Mouse (Mus musculus): Measurements from ENCODE around the gene Trim26. TPM values are rescaled to one million over a fixed set of nuclear protein-coding genes. Genes with fewer than 3 reads are reported as not detected.

Gene Trim26
- total RNA-seq, 1 experiment, result 24.6 TPM

DNA sequence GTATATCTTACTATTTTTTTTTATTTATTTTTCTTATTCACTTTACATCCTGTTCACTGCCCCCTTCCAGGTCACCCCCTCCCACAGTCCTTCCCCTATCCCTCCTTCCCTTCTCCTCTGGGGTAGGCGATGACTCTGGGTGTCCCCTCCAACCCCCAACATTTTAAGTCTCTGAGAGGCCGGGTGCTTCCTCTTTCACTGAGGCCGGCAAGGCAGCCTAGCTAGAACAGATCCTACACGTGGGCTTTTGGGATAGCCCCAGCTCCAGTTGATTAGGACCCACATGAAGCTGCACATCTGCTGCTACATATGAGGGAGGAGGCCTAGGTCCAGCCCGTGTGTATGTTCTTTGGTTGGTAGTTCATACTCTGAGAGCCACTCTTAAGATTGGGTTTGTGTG is 2.1 kb downstream of the Trim26 start:
- Histone ChIP-seq H3K9me3 (ENCODE audit: control insufficient read depth, insufficient read depth, low read depth, low read length) (no peaks in the 10 kb centered on the region), H3K4me3 (ENCODE audit: insufficient read depth in 1 of 2, low read depth in 1 of 2, low read length in 2 of 2, poor library complexity in 1 of 2, severe bottlenecking in 1 of 2) (no peak overlapping the region), H3K27ac (ENCODE audit: insufficient read depth, low read depth, low read length, poor library complexity, severe bottlenecking) (no peak overlapping the region), H3K4me1 (ENCODE audit: control insufficient read depth in 2 of 2, insufficient read depth in 2 of 2, low read length in 2 of 2, poor library complexity in 1 of 2) (peaks cover 13 to 29% of the 10 kb centered on the region in 2 experiments), H3K36me3 (ENCODE audit: control insufficient read depth, insufficient read depth, low read length, poor library complexity, severe bottlenecking) (no peaks in the 10 kb centered on the region; the same call in 1 of the 2 replicates), H3K9ac (ENCODE audit: insufficient read depth, low read depth, low read length, poor library complexity, severe bottlenecking) (no peak overlapping the region)
- no peak for TF ChIP-seq HCFC1 (IDR thresholded peaks at IDR 0.05; ENCODE audit: borderline replicate concordance, insufficient read depth, low read length)
- no peak for TF ChIP-seq CHD2 (IDR thresholded peaks at IDR 0.05; ENCODE audit: low read depth, low read length)
- TF ChIP-seq MAFK (IDR thresholded peaks at IDR 0.05; ENCODE audit: insufficient read depth, low read depth, low read length), result no peak
- TF ChIP-seq ZNF384 (IDR thresholded peaks at IDR 0.05; ENCODE audit: low read depth, low read length), result no peak
- TF ChIP-seq ZC3H11A (IDR thresholded peaks at IDR 0.05; ENCODE audit: borderline replicate concordance, low read depth, low read length), result no peak
- DNase-seq (ENCODE audit: low read depth, low spot score), result no peak
- in situ Hi-C loops (cut with MboI; ENCODE audit: low sequenced_read_pairs in 2 of 2, unreplicated experiment in 2 of 2), result no loop called here

DNA sequence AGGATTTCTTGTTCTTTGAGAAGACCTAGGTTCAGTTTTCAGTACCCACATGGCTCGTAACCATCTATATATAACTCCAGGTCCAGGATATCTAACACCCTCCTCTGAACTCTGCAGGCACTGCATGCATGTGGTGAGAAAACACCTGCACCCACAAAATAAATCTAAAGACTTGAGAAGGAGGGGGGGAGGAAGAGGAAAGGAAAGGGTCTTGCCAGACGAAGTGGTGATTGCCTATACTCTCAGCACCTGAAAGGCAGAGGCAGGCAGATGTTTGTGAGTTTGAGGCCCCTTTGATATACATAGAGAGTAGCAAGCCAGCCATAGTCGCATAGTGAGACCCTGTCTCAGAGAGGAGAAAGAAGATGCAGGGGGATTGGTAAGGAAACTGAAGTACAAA is 3.0 kb downstream of the Trim26 start:
- Histone ChIP-seq H3K4me3 (ENCODE audit: insufficient read depth in 1 of 2, low read depth in 1 of 2, low read length in 2 of 2, poor library complexity in 1 of 2, severe bottlenecking in 1 of 2) (no peak overlapping the region), H3K9me3 (ENCODE audit: control insufficient read depth, insufficient read depth, low read depth, low read length) (no peaks in the 10 kb centered on the region), H3K4me1 (ENCODE audit: control insufficient read depth in 2 of 2, insufficient read depth in 2 of 2, low read length in 2 of 2, poor library complexity in 1 of 2) (peaks cover 14 to 31% of the 10 kb centered on the region in 2 experiments), H3K9ac (ENCODE audit: insufficient read depth, low read depth, low read length, poor library complexity, severe bottlenecking) (no peak overlapping the region), H3K36me3 (ENCODE audit: control insufficient read depth, insufficient read depth, low read length, poor library complexity, severe bottlenecking) (no peaks in the 10 kb centered on the region; the same call in 1 of the 2 replicates), H3K27ac (ENCODE audit: insufficient read depth, low read depth, low read length, poor library complexity, severe bottlenecking) (no peak overlapping the region)
- TF ChIP-seq CHD2 (IDR thresholded peaks at IDR 0.05; ENCODE audit: low read depth, low read length), result no peak
- no peak for TF ChIP-seq ZC3H11A (IDR thresholded peaks at IDR 0.05; ENCODE audit: borderline replicate concordance, low read depth, low read length)
- TF ChIP-seq MAFK (IDR thresholded peaks at IDR 0.05; ENCODE audit: insufficient read depth, low read depth, low read length), result no peak
- TF ChIP-seq HCFC1 (IDR thresholded peaks at IDR 0.05; ENCODE audit: borderline replicate concordance, insufficient read depth, low read length), result no peak
- no peak for TF ChIP-seq ZNF384 (IDR thresholded peaks at IDR 0.05; ENCODE audit: low read depth, low read length)
- in situ Hi-C loops (cut with MboI; ENCODE audit: low sequenced_read_pairs in 2 of 2, unreplicated experiment in 2 of 2), result no loop called here
- DNase-seq (ENCODE audit: low read depth, low spot score), result no peak

DNA sequence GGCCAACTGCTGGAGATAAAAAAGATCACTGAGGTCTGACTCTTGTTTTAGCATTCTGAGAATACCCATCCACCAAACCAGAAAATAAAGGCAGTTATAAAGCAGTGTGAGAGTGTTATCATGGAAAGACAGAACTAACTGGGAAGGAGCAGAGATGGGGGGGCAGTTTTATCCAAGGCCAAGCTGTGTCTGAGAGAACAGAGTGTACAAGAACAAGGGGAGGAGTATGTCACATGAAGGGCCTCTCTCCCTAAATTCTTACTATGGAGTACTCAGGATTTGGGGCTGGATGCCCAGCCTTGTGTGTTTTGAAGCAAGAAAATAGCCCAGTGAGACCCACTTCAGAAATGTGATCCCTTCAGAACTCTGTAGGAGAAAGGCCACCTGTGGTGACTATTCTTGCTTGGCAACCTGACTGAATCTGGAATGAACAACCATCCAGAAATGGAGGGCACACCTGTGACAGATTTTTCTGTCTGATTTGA is 4.1 kb downstream of the Trim26 start:
- H3K9me3 ChIP-seq (ENCODE audit: control insufficient read depth, insufficient read depth, low read depth, low read length), result no peaks in the 10 kb centered on the region
- H3K36me3 ChIP-seq (ENCODE audit: control insufficient read depth, insufficient read depth, low read length, poor library complexity, severe bottlenecking), result no peaks in the 10 kb centered on the region; the same call in 1 of the 2 replicates
- in situ Hi-C loops (cut with MboI; ENCODE audit: low sequenced_read_pairs in 2 of 2, unreplicated experiment in 2 of 2), result no loop called here
- no peak overlapping the region for H3K4me3 ChIP-seq (ENCODE audit: insufficient read depth in 1 of 2, low read depth in 1 of 2, low read length in 2 of 2, poor library complexity in 1 of 2, severe bottlenecking in 1 of 2)
- H3K4me1 ChIP-seq (ENCODE audit: control insufficient read depth in 2 of 2, insufficient read depth in 2 of 2, low read length in 2 of 2, poor library complexity in 1 of 2), result peaks cover 14 to 38% of the 10 kb centered on the region in 2 experiments
- no peak overlapping the region; the same call in 1 of the 2 replicates for H3K9ac ChIP-seq (ENCODE audit: insufficient read depth, low read depth, low read length, poor library complexity, severe bottlenecking)
- DNase-seq (ENCODE audit: low read depth, low spot score), result no peak
- H3K27ac ChIP-seq (ENCODE audit: insufficient read depth, low read depth, low read length, poor library complexity, severe bottlenecking), result no peak overlapping the region
- no peak for TF ChIP-seq HCFC1 (IDR thresholded peaks at IDR 0.05; ENCODE audit: borderline replicate concordance, insufficient read depth, low read length)
- no peak for TF ChIP-seq ZC3H11A (IDR thresholded peaks at IDR 0.05; ENCODE audit: borderline replicate concordance, low read depth, low read length)
- no peak for TF ChIP-seq ZNF384 (IDR thresholded peaks at IDR 0.05; ENCODE audit: low read depth, low read length)
- TF ChIP-seq CHD2 (IDR thresholded peaks at IDR 0.05; ENCODE audit: low read depth, low read length), result no peak
- TF ChIP-seq MAFK (IDR thresholded peaks at IDR 0.05; ENCODE audit: insufficient read depth, low read depth, low read length), result no peak

DNA sequence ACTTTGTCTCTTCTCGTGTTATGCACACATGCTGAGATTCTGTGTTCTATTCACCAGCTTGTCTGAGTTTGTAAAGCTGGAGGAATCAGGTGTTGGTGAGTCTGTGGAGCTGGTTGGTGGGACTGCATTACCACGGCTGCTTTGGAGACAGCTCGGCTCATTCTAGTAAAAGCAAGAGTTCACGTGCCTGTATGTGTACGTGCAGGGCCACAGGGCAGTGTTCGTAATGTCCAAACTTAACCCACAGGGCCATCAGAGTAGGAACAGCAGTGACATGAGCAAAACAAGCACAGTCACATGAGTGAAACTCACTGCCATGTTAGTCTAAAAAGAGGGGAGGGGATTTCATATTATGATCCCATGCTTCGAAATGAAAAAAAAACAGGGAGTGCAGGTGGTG is 6.8 kb downstream of the Trim26 start:
- peaks cover 2% of the 10 kb centered on the region; the same call in 1 of the 2 replicates for H3K36me3 ChIP-seq (ENCODE audit: control insufficient read depth, insufficient read depth, low read length, poor library complexity, severe bottlenecking)
- in situ Hi-C loops (cut with MboI; ENCODE audit: low sequenced_read_pairs in 2 of 2, unreplicated experiment in 2 of 2), result no loop called here
- TF ChIP-seq MAFK (IDR thresholded peaks at IDR 0.05; ENCODE audit: insufficient read depth, low read depth, low read length) (no peak), ZNF384 (IDR thresholded peaks at IDR 0.05; ENCODE audit: low read depth, low read length) (no peak), HCFC1 (IDR thresholded peaks at IDR 0.05; ENCODE audit: borderline replicate concordance, insufficient read depth, low read length) (no peak), CHD2 (IDR thresholded peaks at IDR 0.05; ENCODE audit: low read depth, low read length) (no peak), ZC3H11A (IDR thresholded peaks at IDR 0.05; ENCODE audit: borderline replicate concordance, low read depth, low read length) (no peak)
- peaks cover 7 to 36% of the 10 kb centered on the region in 2 experiments; a peak in 3 of 4 replicates for H3K4me1 ChIP-seq (ENCODE audit: control insufficient read depth in 2 of 2, insufficient read depth in 2 of 2, low read length in 2 of 2, poor library complexity in 1 of 2)
- no peak overlapping the region; a peak in 1 of 4 replicates for H3K4me3 ChIP-seq (ENCODE audit: insufficient read depth in 1 of 2, low read depth in 1 of 2, low read length in 2 of 2, poor library complexity in 1 of 2, severe bottlenecking in 1 of 2)
- DNase-seq (ENCODE audit: low read depth, low spot score), result no peak
- H3K9me3 ChIP-seq (ENCODE audit: control insufficient read depth, insufficient read depth, low read depth, low read length), result no peaks in the 10 kb centered on the region
- H3K9ac ChIP-seq (ENCODE audit: insufficient read depth, low read depth, low read length, poor library complexity, severe bottlenecking), result no peak overlapping the region
- H3K27ac ChIP-seq (ENCODE audit: insufficient read depth, low read depth, low read length, poor library complexity, severe bottlenecking), result peak overlapping the region; percentile 35; the same call in 1 of the 2 replicates
